Mouse (Mus musculus): ENCODE results near the gene Teddm3. TPM values are rescaled to one million over a fixed set of nuclear protein-coding genes. Genes with fewer than 3 reads are reported as not detected.

The Teddm3 gene
- polyA plus RNA-seq, 1 experiment from 2014 or later = not detected

GRCm38 (mm10) chr16:21109473-21109872 lies 44.3 kb downstream of the Teddm3 start:
- no peaks in the 10 kb centered on the region for H3K27me3 ChIP-seq (ENCODE audit: insufficient read depth, low read length)
- TF ChIP-seq CTCF (IDR thresholded peaks at IDR 0.05; ENCODE audit: low read depth) = no peak; the same call in 1 of the 2 replicates
- H3K4me3 ChIP-seq (ENCODE audit: low read depth, low read length) = no peak overlapping the region
- H3K9me3 ChIP-seq (ENCODE audit: low read depth, low read length) = no peaks in the 10 kb centered on the region
- WGBS = 91% methylated on average over 1 of the region's 1 CpGs
- ATAC-seq (ENCODE audit: insufficient read depth) (no peak), DNase-seq (peak; percentile 7)
- H3K4me1 ChIP-seq (ENCODE audit: insufficient read depth) = no peaks in the 10 kb centered on the region
- H3K9ac ChIP-seq = no peak overlapping the region
- no peaks in the 10 kb centered on the region for H3K36me3 ChIP-seq (ENCODE audit: insufficient read depth)
- no peak overlapping the region for H3K4me2 ChIP-seq
- H3K27ac ChIP-seq (ENCODE audit: low read depth) = no peak overlapping the region

Other genes starting within 250 kb of the Teddm3 start
- gene Ephb3, start 50.8 kb upstream of the Teddm3 start, polyA plus RNA-seq (2014; fragmentation: Nextera tagmentation; extraction: Ambion mirVana) = 29.7 and 33.2 TPM in 2 replicates